Mouse (Mus musculus) urinary bladder, postnatal 4 days (tissue): ENCODE measurements around the gene Tnip2.
A peak's percentile ranks its signal among the peaks of the same experiment; 100 is the strongest.

Experiments
- DNase-seq, 2 experiments: peaks; one replicate each; pipeline ENCODE4 v3.0.0; 2021 to 2022; ENCODE audit warnings: low spot score in 2 of 2

Tnip2 gene

GRCm38 (mm10) chr5:34513466-34514217 is at the start of gene Tnip2:
Gene Tnip2, minus strand, starts transcription at chr5:34513991.
- peak; percentile 93 to 98 for DNase-seq

DNA sequence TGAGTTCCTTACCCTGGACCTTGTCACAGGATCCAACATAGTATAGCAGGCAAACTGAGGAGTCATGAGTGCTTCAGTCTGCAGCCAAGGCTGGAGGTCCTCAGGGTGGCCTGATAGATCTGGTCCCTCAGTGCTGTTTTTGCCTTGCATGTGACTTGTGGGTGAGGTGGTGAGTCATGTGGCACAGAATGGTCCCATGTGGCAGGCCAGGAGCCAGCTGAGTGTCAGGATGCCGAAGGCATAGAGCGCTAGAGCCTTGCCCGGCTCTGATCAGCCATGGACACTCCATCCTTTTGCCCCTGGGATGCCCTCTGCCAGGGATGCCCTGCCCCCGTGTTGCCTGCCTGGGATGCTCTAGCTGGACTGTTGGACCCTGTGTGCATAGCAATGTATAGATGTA is 38.0 kb upstream of the Tnip2 start:
- DNase-seq: no peak

DNA sequence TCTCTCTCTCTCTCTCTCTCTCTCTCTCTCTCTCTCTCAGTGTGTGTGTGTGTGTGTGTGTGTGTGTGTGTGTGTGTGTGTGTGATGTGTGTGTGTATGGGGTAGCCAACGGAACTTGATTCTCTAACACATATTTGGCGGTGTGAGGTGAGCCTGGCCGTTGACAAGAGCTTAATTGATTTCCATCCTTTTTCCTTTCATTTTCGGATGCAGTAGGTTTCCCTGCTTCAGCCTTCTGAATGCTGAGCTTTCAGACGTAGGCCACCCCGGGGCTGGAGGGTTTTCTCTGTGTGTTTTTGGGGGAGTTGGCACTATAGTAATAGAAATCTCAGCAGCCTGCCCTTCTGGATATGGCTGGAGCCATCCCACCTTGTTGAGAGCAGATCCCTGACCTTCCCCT is 36.5 kb upstream of the Tnip2 start:
- DNase-seq: no peak

DNA sequence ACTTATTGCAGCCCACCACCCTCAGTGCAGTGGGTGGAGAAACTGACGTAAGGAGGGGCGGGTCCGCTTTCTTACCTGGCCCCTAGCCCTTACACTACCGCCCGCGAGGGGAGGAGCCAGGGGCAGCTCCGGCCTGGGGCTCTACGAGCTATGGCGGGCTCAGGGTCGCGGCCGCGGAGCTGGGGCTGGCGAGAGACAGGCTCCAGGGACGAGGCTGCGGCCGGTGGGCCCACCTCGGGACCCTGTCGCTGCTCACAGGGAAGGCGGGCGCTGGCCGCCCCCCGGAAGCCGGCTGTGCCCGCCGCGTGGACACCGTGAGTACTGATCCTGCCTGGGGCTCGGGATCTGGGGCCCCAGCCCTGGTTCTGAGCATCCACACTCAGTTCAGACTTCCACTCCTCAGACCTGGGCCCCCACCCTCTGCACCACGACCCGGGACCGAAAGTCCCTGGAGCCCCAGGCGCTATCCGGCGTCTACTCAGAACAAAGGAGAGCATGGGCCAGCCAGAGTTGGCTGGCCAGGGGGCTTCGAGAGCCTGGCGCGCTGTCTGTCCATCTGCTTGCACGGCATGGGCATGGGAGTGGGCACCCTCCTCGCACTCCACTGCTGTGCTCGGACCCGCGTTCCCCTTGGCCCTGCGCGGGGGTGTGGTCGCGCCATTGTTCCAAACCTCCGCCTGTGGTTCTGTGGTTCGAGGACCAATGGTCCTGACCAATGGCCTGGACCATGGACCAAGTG is 35.9 kb upstream of the Tnip2 start:
- no peak for DNase-seq

DNA sequence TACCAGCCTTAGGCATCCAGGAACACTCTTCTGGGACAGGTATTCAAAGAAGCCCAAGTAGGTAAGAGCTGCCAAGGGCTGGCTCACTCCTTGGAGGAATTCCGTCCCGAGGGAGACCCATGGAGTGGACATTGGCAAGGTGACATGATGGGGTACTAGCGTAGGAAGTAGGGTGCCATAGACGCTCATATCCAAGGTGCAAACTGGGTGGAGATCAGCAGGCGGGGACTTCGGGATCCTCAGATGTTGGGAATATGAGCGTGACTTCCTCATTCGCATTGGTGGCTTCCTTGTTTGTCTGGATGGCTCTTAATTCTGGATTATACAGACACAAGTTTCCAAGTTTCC is 35.3 kb upstream of the Tnip2 start:
- no peak for DNase-seq

GRCm38 (mm10) chr5:34547410-34547809 is 33.6 kb upstream of the Tnip2 start:
- no peak for DNase-seq

GRCm38 (mm10) chr5:34543114-34543513 is 29.3 kb upstream of the Tnip2 start:
- no peak for DNase-seq

- DNase-seq: no peak
Measured at GRCm38 (mm10) chr5:34542166-34542565, 28.4 kb upstream of the Tnip2 start.

GRCm38 (mm10) chr5:34539121-34539520 is 25.3 kb upstream of the Tnip2 start:
- DNase-seq: no peak

- DNase-seq: no peak
Measured at GRCm38 (mm10) chr5:34538527-34538926, 24.7 kb upstream of the Tnip2 start.

DNA sequence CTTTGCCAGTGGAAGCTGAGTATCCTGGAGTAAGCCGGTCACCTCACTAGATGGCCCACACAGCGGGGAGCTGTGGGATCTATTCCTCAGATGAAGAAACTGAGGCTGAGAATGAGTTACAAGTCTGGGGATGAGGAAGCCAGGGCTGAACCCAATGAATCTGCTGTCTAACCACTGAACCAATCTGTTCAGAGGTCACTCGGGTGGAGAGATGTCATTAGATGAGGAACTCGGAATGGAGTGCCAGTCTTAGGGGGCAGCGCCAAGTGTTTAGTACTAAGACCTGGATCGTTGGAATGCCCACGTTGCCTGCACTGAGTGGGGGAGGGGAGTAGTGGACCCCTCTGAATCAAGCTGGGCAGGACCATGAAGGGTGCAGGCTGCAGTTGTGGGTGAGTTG is 24.3 kb upstream of the Tnip2 start:
- DNase-seq: no peak

- DNase-seq: no peak
Measured at GRCm38 (mm10) chr5:34535831-34536230, 22.0 kb upstream of the Tnip2 start.

DNA sequence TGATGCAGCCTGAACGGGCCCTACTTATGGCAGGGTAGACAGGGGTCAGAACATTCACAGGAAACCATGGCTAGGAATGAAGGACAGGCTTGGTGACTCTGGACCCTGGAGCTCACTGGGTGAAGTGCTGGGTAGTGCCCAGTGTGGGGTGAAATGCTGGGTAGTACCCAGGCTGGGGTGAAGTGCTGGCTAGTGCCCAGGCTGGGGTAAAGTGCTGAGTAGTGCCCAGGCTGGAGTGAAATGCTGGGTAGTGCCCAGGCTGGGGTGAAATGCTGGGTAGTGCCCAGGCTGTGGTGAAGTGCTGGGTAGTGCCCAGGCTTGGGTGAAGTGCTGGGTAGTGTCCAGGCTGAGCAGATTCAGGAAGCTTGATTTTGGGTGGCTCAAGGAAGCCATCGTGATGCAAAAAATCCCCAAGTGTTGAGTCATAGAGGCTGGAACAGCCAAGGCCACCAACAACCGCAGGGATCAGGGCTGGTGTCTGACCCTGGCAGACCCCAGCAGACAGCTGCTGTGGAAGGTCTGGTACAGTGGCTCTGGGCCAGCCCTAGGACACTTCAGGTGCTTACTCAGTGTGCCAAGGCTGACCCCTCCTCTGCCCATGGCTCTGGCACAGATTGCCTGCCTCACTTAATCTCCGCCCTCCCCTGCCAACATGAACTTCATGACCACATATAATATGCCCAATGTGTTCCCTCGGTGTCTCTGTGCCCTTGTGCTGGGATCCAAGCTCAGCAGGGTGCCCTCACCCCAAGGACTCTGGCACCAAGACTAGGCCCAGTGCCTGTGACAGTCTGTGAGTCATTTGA is 21.2 kb upstream of the Tnip2 start:
- no peak for DNase-seq

GRCm38 (mm10) chr5:34533820-34534219 is 20.0 kb upstream of the Tnip2 start:
- no peak for DNase-seq

DNA sequence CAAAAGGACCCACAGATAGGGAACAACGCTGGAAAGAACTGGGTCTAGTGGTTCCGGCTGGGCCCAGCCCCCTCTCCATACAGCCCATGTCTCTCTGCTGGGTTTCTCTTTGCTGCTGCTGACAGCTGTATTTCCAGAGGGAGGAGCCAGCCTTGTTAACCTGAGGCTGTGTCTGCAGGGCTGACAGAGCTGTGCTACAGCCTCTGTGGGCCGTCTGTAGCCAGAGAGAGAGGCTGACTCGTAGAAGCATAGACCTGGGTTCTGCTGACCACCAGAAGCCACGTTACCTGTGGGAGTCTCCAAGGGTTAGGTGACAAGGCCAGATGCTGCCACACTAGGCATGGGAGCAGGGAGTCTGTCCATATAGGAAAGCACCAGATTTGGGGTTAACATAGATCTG is 19.3 kb upstream of the Tnip2 start:
- no peak for DNase-seq

- no peak for DNase-seq
Measured at GRCm38 (mm10) chr5:34530687-34531086, 16.9 kb upstream of the Tnip2 start.

DNA sequence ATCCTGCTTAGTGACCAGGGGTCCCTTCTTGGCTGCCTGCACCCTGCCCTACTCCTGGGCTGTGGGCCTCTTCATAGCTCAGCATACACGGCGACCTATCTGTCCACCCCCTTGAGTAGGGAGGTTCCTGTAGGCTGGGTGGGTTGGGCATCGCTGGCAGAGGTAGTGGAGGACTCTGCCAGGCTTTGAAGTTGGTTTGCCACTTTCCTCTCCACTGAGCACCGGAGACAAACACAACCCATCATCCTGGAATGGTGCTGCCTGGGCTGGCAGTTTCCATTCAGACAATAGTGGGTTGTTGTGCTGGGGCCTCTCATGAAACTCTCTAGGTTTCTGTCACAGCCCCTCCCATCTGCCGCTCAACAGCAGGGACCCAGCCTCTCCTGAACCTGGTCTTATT is 16.3 kb upstream of the Tnip2 start:
- no peak for DNase-seq

- DNase-seq: no peak
Measured at GRCm38 (mm10) chr5:34528724-34529123, 14.9 kb upstream of the Tnip2 start.

- DNase-seq: no peak
Measured at GRCm38 (mm10) chr5:34527352-34527751, 13.6 kb upstream of the Tnip2 start.

- no peak for DNase-seq
Measured at GRCm38 (mm10) chr5:34526477-34526775, 12.6 kb upstream of the Tnip2 start.

DNA sequence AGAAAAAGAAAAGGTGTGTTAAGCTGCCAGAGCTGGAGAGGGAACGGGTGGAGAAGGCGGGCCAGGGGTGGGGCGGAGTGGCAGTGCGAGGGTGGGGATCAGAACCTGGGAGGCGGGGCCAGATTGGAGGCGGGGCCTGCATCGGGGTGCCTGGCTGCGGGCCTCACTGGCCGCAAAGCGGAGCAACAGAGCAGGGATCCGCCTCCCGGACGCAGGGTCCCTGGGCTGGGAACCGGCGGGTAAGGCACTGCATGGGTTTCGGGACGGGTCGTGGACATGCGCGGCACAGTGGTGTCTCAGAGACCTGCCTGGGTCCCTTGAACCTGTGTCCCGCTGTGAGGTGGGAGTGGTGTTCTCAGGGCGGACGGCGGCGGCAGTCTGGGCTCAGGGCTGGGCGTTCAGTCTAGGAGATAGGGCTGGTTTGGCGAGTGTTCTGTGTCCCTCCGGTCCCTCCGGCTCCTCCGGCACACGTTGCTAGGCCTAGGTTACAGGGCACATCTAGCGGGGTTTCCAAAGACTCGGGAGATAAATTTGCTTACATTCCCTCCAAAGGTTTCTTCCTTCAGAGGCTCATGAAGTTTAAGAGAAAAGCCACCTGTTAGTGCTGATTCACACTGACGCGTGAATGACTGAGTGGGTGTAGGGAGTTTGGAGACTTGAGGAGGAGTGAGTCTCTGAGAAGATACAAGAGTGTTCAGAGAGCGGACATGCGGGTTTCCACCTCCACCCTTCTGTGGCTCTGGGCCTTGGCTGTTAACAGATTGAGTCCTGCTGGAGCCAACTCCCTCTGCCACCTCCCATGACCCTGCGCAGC is 12.1 kb upstream of the Tnip2 start, which contains the start of gene Sh3bp2:
Sh3bp2 (plus strand) TSS at position 176 of the 814 bp plus-strand sequence.
- peak; percentile 92 to 98 for DNase-seq

DNA sequence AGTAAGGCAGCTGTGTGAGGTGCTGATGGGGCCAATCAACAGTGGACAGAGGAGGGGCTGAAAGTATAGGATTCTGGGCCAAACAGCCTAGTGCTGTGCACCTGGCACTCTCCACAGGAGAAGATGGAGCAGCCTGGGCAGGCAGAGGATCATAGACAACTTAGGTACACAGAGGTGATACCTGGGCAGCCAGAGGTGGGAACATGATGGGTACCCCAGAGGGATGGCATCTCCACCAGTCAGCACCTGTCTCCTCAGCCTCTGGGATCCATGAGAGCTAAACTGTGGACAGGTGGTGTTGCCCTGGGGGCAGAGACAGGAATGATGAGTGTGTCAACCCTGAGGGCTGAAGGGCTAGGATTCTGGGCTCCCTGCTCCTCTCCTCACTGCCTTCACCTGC is 10.7 kb upstream of the Tnip2 start:
- no peak for DNase-seq
